Mouse (Mus musculus) heart, postnatal 0 days (tissue): ENCODE results near the gene Grwd1.

Source experiments
- CTCF ChIP-seq: IDR thresholded peaks from 2 replicates; pipeline ENCODE4 v1.5.1; 2016; ENCODE audit warnings: antibody characterized with exemption, control low read depth, low read depth
- EP300 ChIP-seq: IDR thresholded peaks from 2 replicates; pipeline ENCODE4 v1.6.1; 2016; ENCODE audit warnings: antibody characterized with exemption, low read depth

DNA sequence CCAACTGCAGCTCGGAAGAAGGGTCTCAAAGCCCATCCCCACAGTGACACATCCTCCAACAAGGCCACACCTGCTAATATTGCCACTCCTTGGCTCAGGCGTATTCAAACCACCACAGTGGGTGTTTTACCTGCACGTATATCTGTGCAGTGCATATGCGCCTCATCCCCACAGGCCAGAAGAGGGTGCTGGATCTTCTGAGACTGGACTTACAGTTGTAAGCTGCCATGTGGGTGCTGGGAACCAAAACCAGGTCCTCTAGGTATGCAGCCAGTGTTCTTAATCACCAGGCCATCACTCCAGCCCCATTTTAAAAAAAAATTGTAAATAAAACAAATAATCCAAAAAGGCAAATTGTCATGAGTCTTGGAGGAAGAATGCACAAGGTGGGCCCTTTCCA lies 49.8 kb upstream of the Grwd1 start:
- TF ChIP-seq CTCF, result no peak
- no peak for TF ChIP-seq EP300
